Mouse (Mus musculus): Measurements from ENCODE around the gene Celsr1.

DNA sequence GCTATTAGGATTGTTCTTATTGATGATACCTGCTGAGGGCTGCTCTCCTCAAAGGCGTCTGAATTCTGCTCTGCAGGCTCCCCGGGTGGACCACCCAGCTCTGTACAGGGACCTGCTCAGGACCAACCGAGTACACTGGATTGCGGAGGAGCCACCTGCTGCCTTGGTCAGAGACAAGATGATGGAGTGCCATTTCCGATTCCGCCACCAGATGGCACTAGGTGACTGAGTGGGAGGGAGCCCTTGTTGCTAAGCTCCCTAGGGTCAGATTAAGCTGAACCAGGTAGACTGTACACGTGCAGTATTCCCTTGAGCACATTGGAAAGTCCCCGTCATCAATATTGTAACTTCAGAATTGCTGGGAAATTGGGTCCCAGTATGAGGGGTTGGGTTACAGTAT is 137.3 kb downstream of the Celsr1 start:
- TF ChIP-seq FLI1 (IDR thresholded peaks at IDR 0.05; ENCODE audit: low read length) (no peak), GATA1 (IDR thresholded peaks at IDR 0.05; ENCODE audit: borderline replicate concordance, low read length) (no peak)
